Mouse (Mus musculus): ENCODE results near the gene Gngt2. TPM values are rescaled to one million over a fixed set of nuclear protein-coding genes. Genes with fewer than 3 reads are reported as not detected.
"Not testable (repeated sequence)": the region's sequence is repeated elsewhere in the genome, so short reads cannot be mapped to it uniquely, and the experiment has no call there.

Gene Gngt2
- polyA plus RNA-seq, 1 experiment from 2014 or later, result 7.6 TPM

DNA sequence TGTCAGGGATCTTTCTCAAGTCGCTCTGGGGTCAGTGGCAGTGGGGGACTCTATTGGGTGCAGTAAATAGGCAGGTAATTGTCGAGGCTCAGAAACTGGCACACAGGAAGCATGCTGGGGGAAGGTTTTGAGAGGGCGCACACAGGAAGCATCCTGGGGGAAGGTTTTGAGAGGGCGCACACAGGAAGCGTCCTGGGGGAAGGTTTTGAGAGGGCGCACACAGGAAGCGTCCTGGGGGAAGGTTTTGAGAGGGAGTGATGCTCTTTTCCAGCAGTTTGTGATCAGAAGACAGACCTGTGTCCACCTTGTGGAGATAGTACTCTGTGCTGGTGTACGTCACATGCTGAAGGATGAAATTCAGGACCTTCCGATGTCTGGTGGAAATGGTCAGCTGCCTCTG is 38.8 kb downstream of the Gngt2 start:
- H3K9me3 ChIP-seq (ENCODE audit: control insufficient read depth, low read length), result no peaks in the 10 kb centered on the region
- no peak overlapping the region for H3K4me3 ChIP-seq (ENCODE audit: low read depth, low read length)
- H3K4me1 ChIP-seq (replicated peaks; ENCODE audit: control insufficient read depth, insufficient read depth, low read length), result no peaks in the 10 kb centered on the region
- 27% methylated on average over 9 of the region's 9 CpGs for WGBS
- no peak overlapping the region for H3K4me2 ChIP-seq (replicated peaks; ENCODE audit: low read depth, low read length)
- DNase-seq (ENCODE audit: low spot score) (peak; percentile 8), ATAC-seq (ENCODE audit: low FRiP score) (no peak)
- no peak overlapping the region for H3K9ac ChIP-seq (ENCODE audit: low read depth, low read length)
- no peaks in the 10 kb centered on the region for H3K36me3 ChIP-seq (ENCODE audit: control insufficient read depth, insufficient read depth, low read length)
- no peaks in the 10 kb centered on the region for H3K27me3 ChIP-seq (ENCODE audit: control insufficient read depth, insufficient read depth, low read length)
- H3K27ac ChIP-seq (ENCODE audit: low read depth, low read length), result no peak overlapping the region

DNA sequence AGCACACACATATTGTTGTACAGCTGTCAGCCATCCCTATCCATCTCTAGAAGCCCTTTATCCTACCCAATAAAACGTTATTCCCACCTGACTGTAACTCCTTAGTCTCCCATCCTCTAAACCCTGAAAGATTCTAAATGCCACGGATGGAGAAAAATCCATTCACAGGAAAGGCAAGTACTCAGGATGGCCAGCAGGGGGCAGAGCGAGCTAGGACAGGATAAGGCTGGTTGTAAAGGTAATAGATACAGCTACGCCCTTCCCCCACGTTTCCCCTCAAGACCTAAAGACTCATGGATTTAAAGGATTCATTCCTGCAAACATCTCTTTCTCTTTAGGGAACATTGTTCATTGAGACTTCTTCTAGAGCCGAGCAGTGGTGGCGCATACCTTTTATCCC is 39.3 kb downstream of the Gngt2 start:
- DNase-seq (ENCODE audit: low spot score) (peak; percentile 82), ATAC-seq (ENCODE audit: low FRiP score) (no peak)
- H3K9me3 ChIP-seq (ENCODE audit: control insufficient read depth, low read length), result no peaks in the 10 kb centered on the region
- H3K27me3 ChIP-seq (ENCODE audit: control insufficient read depth, insufficient read depth, low read length), result no peaks in the 10 kb centered on the region
- H3K4me3 ChIP-seq (ENCODE audit: low read depth, low read length), result no peak overlapping the region
- no peak overlapping the region for H3K4me2 ChIP-seq (replicated peaks; ENCODE audit: low read depth, low read length)
- no peak overlapping the region for H3K9ac ChIP-seq (ENCODE audit: low read depth, low read length)
- no peak overlapping the region for H3K27ac ChIP-seq (ENCODE audit: low read depth, low read length)
- WGBS, result 25% methylated on average over 7 of the region's 7 CpGs
- no peaks in the 10 kb centered on the region for H3K36me3 ChIP-seq (ENCODE audit: control insufficient read depth, insufficient read depth, low read length)
- no peaks in the 10 kb centered on the region for H3K4me1 ChIP-seq (replicated peaks; ENCODE audit: control insufficient read depth, insufficient read depth, low read length)

- DNase-seq (ENCODE audit: low spot score); H3K9me3 ChIP-seq (ENCODE audit: control insufficient read depth, low read length); H3K36me3 ChIP-seq (ENCODE audit: control insufficient read depth, insufficient read depth, low read length); H3K27ac ChIP-seq (ENCODE audit: low read depth, low read length); H3K9ac ChIP-seq (ENCODE audit: low read depth, low read length); H3K4me2 ChIP-seq (replicated peaks; ENCODE audit: low read depth, low read length); H3K4me3 ChIP-seq (ENCODE audit: low read depth, low read length); H3K27me3 ChIP-seq (ENCODE audit: control insufficient read depth, insufficient read depth, low read length); H3K4me1 ChIP-seq (replicated peaks; ENCODE audit: control insufficient read depth, insufficient read depth, low read length); ATAC-seq (ENCODE audit: low FRiP score): not testable (repeated sequence)
- WGBS, result 68% methylated on average over 2 of the region's 2 CpGs
Observed at GRCm38 (mm10) chr11:95879861-95880260, 42.8 kb downstream of the Gngt2 start.

DNA sequence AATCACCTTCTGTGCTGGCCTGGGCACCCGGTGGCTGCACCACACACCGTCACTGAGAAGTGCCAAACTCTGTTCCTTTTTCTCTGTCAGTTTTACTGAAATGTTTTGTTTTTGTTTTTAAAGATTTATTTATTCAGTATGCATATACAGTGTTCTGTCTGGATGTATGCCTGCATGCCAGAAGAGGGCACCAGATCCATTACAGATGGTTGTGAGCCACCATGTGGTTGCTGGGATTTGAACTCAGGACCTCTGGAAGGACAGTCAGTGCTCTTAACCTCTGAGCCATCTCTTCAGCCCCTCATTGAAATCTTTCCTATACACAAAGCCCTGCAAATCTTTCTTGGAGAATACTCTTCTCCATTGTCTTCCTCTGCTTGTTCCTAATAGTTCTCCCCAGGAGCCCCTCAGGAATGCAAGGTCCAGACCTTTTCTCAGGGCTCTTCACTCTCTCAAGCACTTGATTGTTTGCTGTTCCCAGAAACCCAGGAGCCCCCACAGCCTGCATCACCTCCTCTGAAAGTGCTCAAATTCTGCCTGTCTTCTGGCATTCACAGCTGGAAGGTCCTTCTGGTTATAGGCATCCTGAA is 53.5 kb downstream of the Gngt2 start:
- no peaks in the 10 kb centered on the region for H3K9me3 ChIP-seq (ENCODE audit: control insufficient read depth, low read length)
- ATAC-seq (ENCODE audit: low FRiP score) (no peak), DNase-seq (ENCODE audit: low spot score) (no peak)
- no peak overlapping the region for H3K4me2 ChIP-seq (replicated peaks; ENCODE audit: low read depth, low read length)
- no peaks in the 10 kb centered on the region for H3K36me3 ChIP-seq (ENCODE audit: control insufficient read depth, insufficient read depth, low read length)
- H3K4me1 ChIP-seq (replicated peaks; ENCODE audit: control insufficient read depth, insufficient read depth, low read length), result no peaks in the 10 kb centered on the region
- H3K27me3 ChIP-seq (ENCODE audit: control insufficient read depth, insufficient read depth, low read length), result no peaks in the 10 kb centered on the region
- 65% methylated on average over 2 of the region's 2 CpGs for WGBS
- no peak overlapping the region for H3K27ac ChIP-seq (ENCODE audit: low read depth, low read length)
- no peak overlapping the region for H3K9ac ChIP-seq (ENCODE audit: low read depth, low read length)
- H3K4me3 ChIP-seq (ENCODE audit: low read depth, low read length), result no peak overlapping the region

Other genes with a start within 250 kb of the Gngt2 start
- 27.7 and 29.6 TPM in 2 replicates for gene Ngfr, start 249.5 kb upstream of the Gngt2 start, polyA plus RNA-seq (2014; fragmentation: Nextera tagmentation; extraction: Ambion mirVana)
- 176 and 195 TPM in 2 replicates for gene Phb, start 170.3 kb upstream of the Gngt2 start, polyA plus RNA-seq (2014; fragmentation: Nextera tagmentation; extraction: Ambion mirVana)
- gene Zfp652, start 124.5 kb upstream of the Gngt2 start, polyA plus RNA-seq (2014; fragmentation: Nextera tagmentation; extraction: Ambion mirVana), result 13.6 and 13.7 TPM in 2 replicates
- gene B130006D01Rik, start 113.6 kb upstream of the Gngt2 start, polyA plus RNA-seq (2014; fragmentation: Nextera tagmentation; extraction: Ambion mirVana), result 1.1 and 2.5 TPM in 2 replicates
- not detected in 2 replicates for gene Phospho1, start 12.7 kb upstream of the Gngt2 start, polyA plus RNA-seq (2014; fragmentation: Nextera tagmentation; extraction: Ambion mirVana)
- gene Abi3, start 5.3 kb downstream of the Gngt2 start, polyA plus RNA-seq (2014; fragmentation: Nextera tagmentation; extraction: Ambion mirVana), result 2.4 and 2.6 TPM in 2 replicates
- 0.11 TPM in 1 of 2 replicates, not detected in the other for gene B4galnt2, start 77.7 kb downstream of the Gngt2 start, polyA plus RNA-seq (2014; fragmentation: Nextera tagmentation; extraction: Ambion mirVana)
- gene Igf2bp1, start 168.7 kb downstream of the Gngt2 start, polyA plus RNA-seq (2014; fragmentation: Nextera tagmentation; extraction: Ambion mirVana), result 80.6 and 83.9 TPM in 2 replicates
- not detected in 2 replicates for gene Gip, start 187.3 kb downstream of the Gngt2 start, polyA plus RNA-seq (2014; fragmentation: Nextera tagmentation; extraction: Ambion mirVana)
- 47.3 and 48.8 TPM in 2 replicates for gene Snf8, start 197.7 kb downstream of the Gngt2 start, polyA plus RNA-seq (2014; fragmentation: Nextera tagmentation; extraction: Ambion mirVana)
- 20.9 and 25.2 TPM in 2 replicates for gene Ube2z, start 228.2 kb downstream of the Gngt2 start, polyA plus RNA-seq (2014; fragmentation: Nextera tagmentation; extraction: Ambion mirVana)
- gene Atp5g1, start 238.5 kb downstream of the Gngt2 start, polyA plus RNA-seq (2014; fragmentation: Nextera tagmentation; extraction: Ambion mirVana), result 474 and 485 TPM in 2 replicates

All from hindbrain, embryonic 11.5 days (tissue).